Comparison of ENCODE assay signal across 13 mouse cellular contexts in the genomic region with DNA sequence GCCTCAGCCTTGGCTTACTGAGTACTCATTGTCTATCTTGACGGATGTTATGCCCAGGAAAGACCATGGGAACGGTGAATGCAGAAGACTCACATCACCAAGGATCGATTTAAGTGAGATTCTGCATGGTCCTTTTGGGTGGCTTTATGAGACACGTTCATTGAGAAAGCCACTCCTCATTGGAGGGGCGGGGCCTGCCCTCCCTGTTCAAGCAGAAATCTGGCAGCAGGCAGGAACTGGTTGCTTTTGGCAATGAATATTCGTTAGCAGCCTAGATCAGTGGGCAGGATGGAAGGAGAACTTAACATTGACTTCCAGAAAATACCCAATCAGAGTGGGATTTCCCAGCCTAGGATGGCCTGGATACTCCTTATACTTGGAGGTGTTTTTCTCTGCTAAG. TPM values are rescaled to one million over a fixed set of nuclear protein-coding genes. Genes with fewer than 3 reads are reported as not detected.
DNase-seq lines count a peak whose midpoint lies in the region; ATAC-seq lines count a peak whose summit lies in the region.
"Had no signal": no experiment of that assay in that cellular context is flagged by ENCODE, and none has a peak within 500 bp of the region (broad histone marks: within the 10 kb centered on the region; RNA-seq: fewer than 3 reads in every experiment).

No protein-coding gene starts in this region.

- no peak overlapping the region for H3K4me3 ChIP-seq in heart, embryonic 11.5 days (ENCODE audit: low read depth, low read length)
- no peak overlapping the region for H3K4me3 ChIP-seq in forebrain, embryonic 14.5 days (ENCODE audit: low read depth, low read length)
- H3K4me3 ChIP-seq: stomach, embryonic 15.5 days had no signal

- ATAC-seq in heart, embryonic 11.5 days (replicated peaks; ENCODE audit: insufficient number of reproducible peaks, low FRiP score, low TSS enrichment): no peak
- no peak; the same call in 1 of the 2 replicates for ATAC-seq in forebrain, embryonic 14.5 days

- no peaks in the 10 kb centered on the region for H3K27me3 ChIP-seq in heart, embryonic 11.5 days (ENCODE audit: control insufficient read depth, insufficient read depth, low read length)
- H3K27me3 ChIP-seq in forebrain, embryonic 14.5 days (replicated peaks; ENCODE audit: control insufficient read depth, insufficient read depth, low read length): no peaks in the 10 kb centered on the region
- H3K27me3 ChIP-seq: stomach, embryonic 15.5 days had no signal

- WGBS in heart, embryonic 11.5 days (ENCODE audit: insufficient replicate concordance): 56% methylated on average over 6 of the region's 6 CpGs
- 43% methylated on average over 6 of the region's 6 CpGs for WGBS in forebrain, embryonic 14.5 days

- H3K9me3 ChIP-seq in heart, embryonic 11.5 days (replicated peaks; ENCODE audit: control insufficient read depth, low read length): no peaks in the 10 kb centered on the region
- no peaks in the 10 kb centered on the region for H3K9me3 ChIP-seq in forebrain, embryonic 14.5 days (replicated peaks; ENCODE audit: control insufficient read depth, low read length)
- H3K9me3 ChIP-seq: stomach, embryonic 15.5 days had no signal

- no peak for DNase-seq in heart, adult 9 months (ENCODE audit: low spot score in 2 of 2)
- peak; percentile 22 for DNase-seq in kidney, postnatal 14 days
- no peak for DNase-seq in kidney, adult 9 months
- peak; percentile 46 for DNase-seq in ZHBTc4 (ENCODE audit: low read depth, low spot score)
- peak; percentile 57 for DNase-seq in forebrain, embryonic 14.5 days (ENCODE audit: low spot score)
- no peak for DNase-seq in left cerebral cortex, adult 18-20 months (ENCODE audit: low spot score in 2 of 2)
- no peak for DNase-seq in left cerebral cortex, postnatal 25 days (ENCODE audit: low spot score in 2 of 2)

- H3K4me1 ChIP-seq in heart, embryonic 11.5 days (ENCODE audit: control insufficient read depth, insufficient read depth, low read length): peaks cover 19% of the 10 kb centered on the region
- H3K4me1 ChIP-seq in forebrain, embryonic 14.5 days (ENCODE audit: control insufficient read depth, insufficient read depth, low read length): peaks cover 37% of the 10 kb centered on the region
- H3K4me1 ChIP-seq: stomach, embryonic 15.5 days had no signal

- H3K27ac ChIP-seq in heart, embryonic 11.5 days (ENCODE audit: low read depth, low read length): 0 out of 2 replicates have a peak overlapping the region, but pooled peaks have one; percentile 29
- H3K27ac ChIP-seq in forebrain, embryonic 14.5 days (ENCODE audit: low read depth, low read length): no peak overlapping the region; the same call in 1 of the 2 replicates
- H3K27ac ChIP-seq: kidney, postnatal 0 days; stomach, embryonic 15.5 days had no signal

- H3K36me3 ChIP-seq in heart, embryonic 11.5 days (ENCODE audit: control insufficient read depth, insufficient read depth, low read length): no peaks in the 10 kb centered on the region
- H3K36me3 ChIP-seq in forebrain, embryonic 14.5 days (ENCODE audit: control insufficient read depth, insufficient read depth, low read length): peaks cover 29% of the 10 kb centered on the region
- H3K36me3 ChIP-seq: stomach, embryonic 15.5 days had no signal

- no peak overlapping the region for H3K4me2 ChIP-seq in heart, embryonic 11.5 days
- no peak overlapping the region for H3K4me2 ChIP-seq in forebrain, embryonic 14.5 days (ENCODE audit: low read length)
- H3K4me2 ChIP-seq: liver, embryonic 11.5 days; stomach, embryonic 15.5 days had no signal

- intact Hi-C loops in left cerebral cortex, postnatal 25 days (cut with DNase I): loop anchor here (2.0 to 5.0 kb wide), 3 partner anchors 178 to 434 kb away; partner anchors contain the start of gene Zfp148

- H3K9ac ChIP-seq in heart, embryonic 11.5 days (ENCODE audit: low read depth, low read length): 0 out of 2 replicates have a peak overlapping the region, but pooled peaks have one; percentile 24
- no peak overlapping the region for H3K9ac ChIP-seq in forebrain, embryonic 14.5 days (ENCODE audit: low read length)
- H3K9ac ChIP-seq: stomach, embryonic 15.5 days had no signal

RNA-seq across cellular contexts. Expression of gene Muc13, which starts 53.4 kb away (rescaled TPM):
- polyA plus RNA-seq in heart, embryonic 11.5 days (2014; fragmentation: Nextera tagmentation; extraction: Ambion mirVana): 0.39 and 0.56 TPM in 2 replicates
- not detected in 2 replicates for polyA plus RNA-seq in forebrain, embryonic 14.5 days (2014; fragmentation: Nextera tagmentation; extraction: Ambion mirVana)
- under 1 TPM; 0.16 to 0.19 TPM for total RNA-seq in left cerebral cortex, adult 18-20 months (2021)
- under 1 TPM in 1 of 2 experiments, not detected in 1; 0.16 TPM for total RNA-seq in left cerebral cortex, postnatal 25 days (2021)
- total RNA-seq: layer of hippocampus, postnatal 25 days had no signal
- polyA plus RNA-seq: heart, postnatal 0 days; kidney, postnatal 0 days had no signal

RNA-seq across cellular contexts. Expression of gene Heg1, which starts 56.2 kb away (rescaled TPM):
- polyA plus RNA-seq in heart, embryonic 11.5 days (2014; fragmentation: Nextera tagmentation; extraction: Ambion mirVana): 31.3 and 37.2 TPM in 2 replicates
- polyA plus RNA-seq in forebrain, embryonic 14.5 days (2014; fragmentation: Nextera tagmentation; extraction: Ambion mirVana): 14.3 and 15.0 TPM in 2 replicates
- 10 to 100 TPM; 25.0 to 25.2 TPM for total RNA-seq in left cerebral cortex, adult 18-20 months (2021)
- total RNA-seq in left cerebral cortex, postnatal 25 days (2021): 10 to 100 TPM; 29.9 to 35.4 TPM

Comparison
In these comparisons a context has a peak if more than half of its experiments do, and no peak if none do; other contexts are left out.
1. DNase-seq: peak in kidney, postnatal 14 days (single experiment), ZHBTc4 (single experiment) and forebrain, embryonic 14.5 days (single experiment); none in heart, adult 9 months (0 of 2), kidney, adult 9 months (single experiment), left cerebral cortex, adult 18-20 months (0 of 2) and left cerebral cortex, postnatal 25 days (0 of 2).